Mouse (Mus musculus) T-cell, adult 2 months (primary cell): ENCODE data around the gene Sorbs1.

ENCODE experiments used
- DNase-seq: peaks from one replicate; pipeline ENCODE4 v3.0.0; 2022; ENCODE audit warnings: low spot score

Gene Sorbs1

GRCm38 (mm10) chr19:40259485-40259884 is 254.1 kb downstream of the Sorbs1 start:
- DNase-seq = no peak

DNA sequence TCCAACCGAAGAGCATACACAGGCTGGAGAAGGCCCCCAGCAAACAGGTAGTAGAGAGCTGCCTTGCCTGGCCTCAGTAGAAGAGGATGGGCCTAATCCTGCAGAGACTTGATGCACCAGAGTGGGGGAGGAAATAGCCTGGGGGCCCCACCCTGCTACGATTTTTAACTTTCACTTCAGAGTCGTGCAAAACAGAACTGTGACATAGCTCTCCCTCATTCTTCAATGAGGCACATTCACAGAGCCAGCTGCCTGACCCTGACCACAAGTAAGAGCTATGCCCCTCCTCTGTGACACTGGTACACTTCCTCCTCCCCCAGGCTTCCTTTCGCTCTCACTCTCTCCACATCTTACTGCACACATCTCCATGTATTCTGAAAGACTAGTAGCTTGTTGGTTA is 256.2 kb downstream of the Sorbs1 start:
- peak; percentile 93 for DNase-seq

GRCm38 (mm10) chr19:40256376-40257050 is 257.1 kb downstream of the Sorbs1 start:
- no peak for DNase-seq

DNA sequence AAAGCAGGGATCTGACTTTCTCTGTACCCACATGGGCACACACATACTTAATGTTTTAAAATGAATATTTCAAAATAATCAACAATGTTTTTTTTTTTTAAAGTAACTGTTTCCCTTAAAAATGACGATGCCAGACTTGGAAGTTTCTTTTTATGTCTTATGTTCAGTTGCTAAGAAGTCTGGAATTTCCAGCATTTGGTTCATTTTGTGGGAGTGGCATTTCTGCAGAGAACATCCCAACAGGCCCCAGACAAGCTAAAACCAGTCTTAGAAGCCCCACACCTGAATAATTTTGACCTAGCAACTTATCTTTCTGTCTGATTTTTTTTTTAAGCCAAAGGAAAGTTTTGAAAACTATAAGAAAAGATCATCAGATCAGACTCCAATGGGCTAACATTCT is 258.0 kb downstream of the Sorbs1 start:
- DNase-seq = no peak

DNA sequence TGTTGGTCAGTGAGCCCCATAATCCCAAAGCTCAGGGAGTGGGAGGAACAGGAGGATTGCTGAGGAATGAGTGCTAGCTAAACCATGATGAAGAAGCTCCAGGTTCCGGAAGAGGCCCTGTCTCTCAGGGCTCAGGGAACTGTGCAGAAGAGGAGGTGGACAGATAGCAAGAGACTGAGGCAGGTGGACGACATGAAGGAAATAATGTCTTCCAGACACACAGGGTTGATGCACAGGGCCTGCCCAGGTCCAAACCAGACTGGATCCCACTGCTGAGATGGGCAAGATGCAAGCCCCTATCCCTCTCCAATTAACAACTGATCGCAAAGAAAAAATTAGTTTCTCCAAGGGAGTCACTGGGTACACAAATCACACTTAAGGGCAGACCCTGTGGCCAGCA is 258.8 kb downstream of the Sorbs1 start:
- no peak for DNase-seq

DNA sequence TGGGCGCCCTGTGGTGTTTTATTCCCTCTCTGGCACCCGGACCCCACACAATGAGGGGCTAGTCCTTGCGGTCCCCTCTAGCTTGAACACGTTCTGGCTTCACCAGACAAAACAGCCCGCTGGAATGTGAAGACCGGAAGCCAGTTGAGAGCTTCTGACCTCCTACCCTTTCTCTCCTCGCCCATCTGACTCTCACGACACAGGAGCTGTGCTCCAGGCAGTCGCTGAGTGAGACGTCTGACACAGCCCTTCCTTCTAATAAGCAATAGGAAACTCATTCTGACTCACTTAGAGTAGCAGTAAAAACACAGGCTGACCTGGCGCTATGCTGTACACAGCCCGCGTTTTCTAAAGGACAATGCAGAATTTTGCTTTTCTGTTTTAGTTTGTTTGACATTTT is 259.8 kb downstream of the Sorbs1 start:
- no peak for DNase-seq

DNA sequence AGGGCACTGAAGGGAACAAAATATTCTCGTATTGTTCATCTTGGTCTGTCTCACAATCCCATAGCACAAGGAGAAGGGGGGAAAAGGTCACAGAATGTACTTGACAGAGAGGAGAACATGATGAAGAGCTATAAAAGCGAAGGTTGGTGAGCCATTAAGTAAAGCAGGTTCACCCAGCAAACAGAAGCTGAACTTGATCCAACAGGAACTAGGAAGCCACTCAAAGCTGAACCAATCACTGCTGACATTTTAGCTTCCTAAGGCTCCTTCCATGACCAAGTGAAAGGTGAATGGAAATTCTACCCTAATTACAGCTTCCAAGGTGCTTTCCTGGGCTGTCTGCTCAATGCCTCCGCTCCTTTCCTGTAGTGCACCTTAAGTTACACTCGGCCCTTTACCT is 262.5 kb downstream of the Sorbs1 start:
- DNase-seq = no peak

DNA sequence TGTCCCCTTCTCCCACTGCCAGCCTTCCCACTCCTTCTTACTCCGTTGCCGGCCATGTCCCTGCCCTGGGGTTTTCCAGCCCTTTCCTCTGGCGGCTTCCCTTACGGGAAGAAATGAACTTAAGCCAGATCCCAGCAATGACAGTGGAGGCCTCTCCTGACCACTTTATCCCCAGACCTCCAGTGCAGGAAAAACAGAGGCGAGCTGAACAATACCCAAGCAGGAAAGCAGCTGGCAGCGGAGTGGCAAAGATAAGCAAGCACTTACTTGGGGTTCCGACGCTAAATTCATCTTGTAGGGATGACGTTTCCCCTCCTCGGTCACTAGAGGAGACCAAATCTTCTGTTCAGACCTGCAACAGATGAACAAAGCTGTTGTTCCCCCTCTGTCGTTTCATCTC is 264.2 kb downstream of the Sorbs1 start:
- DNase-seq = no peak

- DNase-seq = no peak
Observed at GRCm38 (mm10) chr19:40248476-40248875, 265.1 kb downstream of the Sorbs1 start.

DNA sequence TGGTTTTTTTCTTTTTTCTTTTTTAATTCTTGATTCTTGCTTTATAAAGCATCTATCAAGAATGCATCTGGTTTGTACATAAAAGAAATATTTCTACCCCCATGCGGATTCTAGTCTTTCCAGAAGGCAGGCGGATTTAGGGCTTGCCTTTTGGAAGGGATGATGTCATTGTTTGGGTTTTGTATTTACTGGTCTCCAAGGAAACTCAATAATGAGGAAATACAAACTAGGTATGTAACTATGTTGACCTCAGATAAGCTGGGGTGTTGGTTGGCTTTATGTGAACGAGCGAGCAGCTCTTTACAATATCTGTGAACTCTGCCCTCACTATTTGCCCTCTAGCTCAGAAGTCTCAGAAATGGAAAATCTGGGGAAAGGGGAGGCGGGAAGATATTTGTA is 266.3 kb downstream of the Sorbs1 start:
- no peak for DNase-seq

- no peak for DNase-seq
Observed at GRCm38 (mm10) chr19:40246646-40247267, 266.8 kb downstream of the Sorbs1 start.
